Mouse (Mus musculus) heart, adult 9 months (tissue): ENCODE data around the gene 1810009A15Rik.
"Not testable (repeated sequence)": the region's sequence is repeated elsewhere in the genome, so short reads cannot be mapped to it uniquely, and the experiment has no call there.

Experiments
- DNase-seq, 2 experiments: peaks; one replicate each; pipeline ENCODE4 v3.0.0; 2022; ENCODE audit warnings: low spot score in 2 of 2

Gene 1810009A15Rik

GRCm38 (mm10) chr19:8888511-8889385 lies at the start of gene 1810009A15Rik, which contains the start of gene Gm49416:
TSS of gene 1810009A15Rik (plus strand) at chr19:8888853.
TSS of gene Gm49416 (plus strand) at chr19:8888926.
- peak; percentile 94 to 95 for DNase-seq

GRCm38 (mm10) chr19:8839103-8839907 lies 49.3 kb upstream of the 1810009A15Rik start, which contains the start of gene Gng3:
TSS of gene Gng3 (minus strand) at chr19:8839194.
- DNase-seq = no peak

GRCm38 (mm10) chr19:8839908-8840791 lies 48.5 kb upstream of the 1810009A15Rik start:
- peak; percentile 74 to 79 for DNase-seq

GRCm38 (mm10) chr19:8841012-8841411 lies 47.6 kb upstream of the 1810009A15Rik start:
- DNase-seq = no peak

- no peak for DNase-seq
These were observed 45.7 kb upstream of the 1810009A15Rik start for GRCm38 (mm10) chr19:8842961-8843360.

- peak in 1 of 2 experiments; percentile 70 for DNase-seq
These were observed 44.1 kb upstream of the 1810009A15Rik start for GRCm38 (mm10) chr19:8844371-8845129.

- DNase-seq = no peak
These were observed 40.3 kb upstream of the 1810009A15Rik start for GRCm38 (mm10) chr19:8848356-8848755.

- peak; percentile 68 to 76 for DNase-seq
These were observed 38.2 kb upstream of the 1810009A15Rik start, which contains the start of gene Lrrn4cl for GRCm38 (mm10) chr19:8850402-8850901. TSS of gene Lrrn4cl (plus strand) at chr19:8850768.

- DNase-seq = no peak
These were observed 37.0 kb upstream of the 1810009A15Rik start for GRCm38 (mm10) chr19:8851639-8852038.

GRCm38 (mm10) chr19:8852236-8852928 lies 36.3 kb upstream of the 1810009A15Rik start:
- DNase-seq = peak in 1 of 2 experiments; percentile 33

GRCm38 (mm10) chr19:8853117-8853516 lies 35.5 kb upstream of the 1810009A15Rik start:
- DNase-seq = no peak

GRCm38 (mm10) chr19:8857689-8858088 lies 31.0 kb upstream of the 1810009A15Rik start:
- DNase-seq = no peak

- DNase-seq = no peak
These were observed 29.6 kb upstream of the 1810009A15Rik start for GRCm38 (mm10) chr19:8859018-8859417.

- DNase-seq = no peak
These were observed 24.4 kb upstream of the 1810009A15Rik start for GRCm38 (mm10) chr19:8864265-8864664.

- DNase-seq = not testable (repeated sequence)
These were observed 18.3 kb upstream of the 1810009A15Rik start for GRCm38 (mm10) chr19:8870381-8870780.

- no peak for DNase-seq
These were observed 17.8 kb upstream of the 1810009A15Rik start for GRCm38 (mm10) chr19:8870838-8871237.

GRCm38 (mm10) chr19:8871267-8872186 lies 17.1 kb upstream of the 1810009A15Rik start, which contains the start of gene Ubxn1:
TSS of gene Ubxn1 (plus strand) at chr19:8871496.
- DNase-seq = peak; percentile 98

- no peak for DNase-seq
These were observed 16.3 kb upstream of the 1810009A15Rik start for GRCm38 (mm10) chr19:8872266-8872840.
